Mouse (Mus musculus) hindlimb bud, embryonic 11.5 days (tissue): Measurements from ENCODE around the gene Ctf2.

Experiments used
- DNase-seq: peaks from one replicate; pipeline ENCODE4 v3.0.0-alpha.2; 2012; ENCODE audit warnings: low read depth, low spot score; ENCODE audit errors: extremely low spot score

Ctf2 gene

GRCm38 (mm10) chr7:127688935-127689334, 43.0 kb downstream of the Ctf2 start:
- DNase-seq = no peak

- DNase-seq = no peak
Measured at GRCm38 (mm10) chr7:127686740-127687449, 45.1 kb downstream of the Ctf2 start.

- DNase-seq = no peak
Measured at GRCm38 (mm10) chr7:127685304-127686018, 46.5 kb downstream of the Ctf2 start.

GRCm38 (mm10) chr7:127681888-127682553, 49.9 kb downstream of the Ctf2 start:
- no peak for DNase-seq

GRCm38 (mm10) chr7:127680541-127680940, 51.4 kb downstream of the Ctf2 start:
- DNase-seq = no peak

- no peak for DNase-seq
Measured at GRCm38 (mm10) chr7:127678811-127679210, 53.2 kb downstream of the Ctf2 start.

GRCm38 (mm10) chr7:127677609-127678008, 54.4 kb downstream of the Ctf2 start:
- no peak for DNase-seq

GRCm38 (mm10) chr7:127677077-127677476, 54.9 kb downstream of the Ctf2 start:
- no peak for DNase-seq

GRCm38 (mm10) chr7:127675391-127675811, 56.6 kb downstream of the Ctf2 start:
- DNase-seq = no peak

GRCm38 (mm10) chr7:127674977-127675376, 57.0 kb downstream of the Ctf2 start:
- DNase-seq = peak; percentile 60

- DNase-seq = no peak
Measured at GRCm38 (mm10) chr7:127672776-127673175, 59.2 kb downstream of the Ctf2 start.

- DNase-seq = no peak
Measured at GRCm38 (mm10) chr7:127671880-127672774, 59.8 kb downstream of the Ctf2 start.
